Mouse (Mus musculus) spleen, adult 18-20 months (tissue): ENCODE measurements around the gene Mrpl20.
A peak's percentile ranks its signal among the peaks of the same experiment; 100 is the strongest.
"Not testable (repeated sequence)": the region's sequence is repeated elsewhere in the genome, so short reads cannot be mapped to it uniquely, and the experiment has no call there.

Experiments
- DNase-seq, 2 experiments: peaks; one replicate each; pipeline ENCODE4 v3.0.0; 2022; ENCODE audit warnings: mixed read lengths in 2 of 2

Mrpl20 gene

GRCm38 (mm10) chr4:155784081-155784701, 18.5 kb upstream of the Mrpl20 start:
- peak; percentile 44 to 71 for DNase-seq

- DNase-seq = no peak
These were observed 17.4 kb upstream of the Mrpl20 start for GRCm38 (mm10) chr4:155785246-155785645.

GRCm38 (mm10) chr4:155785819-155786218, 16.9 kb upstream of the Mrpl20 start, which contains the start of gene Tmem88b:
Gene Tmem88b (minus strand): TSS chr4:155785874.
- no peak for DNase-seq

GRCm38 (mm10) chr4:155788300-155788699, 14.4 kb upstream of the Mrpl20 start:
- DNase-seq = no peak

GRCm38 (mm10) chr4:155788833-155789232, 13.8 kb upstream of the Mrpl20 start:
- DNase-seq = not testable (repeated sequence)

- no peak for DNase-seq
These were observed 12.6 kb upstream of the Mrpl20 start, which contains the start of gene Ankrd65 for GRCm38 (mm10) chr4:155790021-155790489. Gene Ankrd65 (plus strand): TSS chr4:155790439.

- no peak for DNase-seq
These were observed 12.0 kb upstream of the Mrpl20 start for GRCm38 (mm10) chr4:155790650-155791161.

GRCm38 (mm10) chr4:155791240-155791933, 11.3 kb upstream of the Mrpl20 start:
- no peak for DNase-seq

GRCm38 (mm10) chr4:155793730-155794129, 8.9 kb upstream of the Mrpl20 start:
- DNase-seq = no peak

GRCm38 (mm10) chr4:155802075-155802474, 603 bp upstream of the Mrpl20 start:
- DNase-seq = no peak

- DNase-seq = peak; percentile 88 to 96
These were observed 813 bp downstream of the Mrpl20 start for GRCm38 (mm10) chr4:155803340-155804041.

- no peak for DNase-seq
These were observed 5.2 kb downstream of the Mrpl20 start for GRCm38 (mm10) chr4:155807841-155808240.

- DNase-seq = peak; percentile 84 to 90
These were observed 9.4 kb downstream of the Mrpl20 start, which contains the start of gene Ccnl2 for GRCm38 (mm10) chr4:155811929-155812664. Gene Ccnl2 (plus strand): TSS chr4:155812489.

GRCm38 (mm10) chr4:155812665-155813181, 10.0 kb downstream of the Mrpl20 start:
- DNase-seq = no peak

GRCm38 (mm10) chr4:155817533-155817932, 14.9 kb downstream of the Mrpl20 start:
- DNase-seq = no peak

GRCm38 (mm10) chr4:155821025-155821424, 18.3 kb downstream of the Mrpl20 start:
- no peak for DNase-seq

GRCm38 (mm10) chr4:155823443-155823842, 20.8 kb downstream of the Mrpl20 start:
- no peak for DNase-seq

GRCm38 (mm10) chr4:155829866-155830265, 27.2 kb downstream of the Mrpl20 start:
- no peak for DNase-seq

- no peak for DNase-seq
These were observed 27.9 kb downstream of the Mrpl20 start for GRCm38 (mm10) chr4:155830596-155830995.

GRCm38 (mm10) chr4:155831205-155831766, 28.6 kb downstream of the Mrpl20 start, which contains the start of gene Aurkaip1:
Gene Aurkaip1 (plus strand): TSS chr4:155831272.
- DNase-seq = peak; percentile 93 to 94

GRCm38 (mm10) chr4:155831831-155832230, 29.2 kb downstream of the Mrpl20 start:
- no peak for DNase-seq

- no peak for DNase-seq
These were observed 29.6 kb downstream of the Mrpl20 start for GRCm38 (mm10) chr4:155832321-155832720.
